Mouse (Mus musculus): ENCODE measurements around the gene Fgr.
"Not testable (repeated sequence)": the region's sequence is repeated elsewhere in the genome, so short reads cannot be mapped to it uniquely, and the experiment has no call there.

The Fgr gene

DNA sequence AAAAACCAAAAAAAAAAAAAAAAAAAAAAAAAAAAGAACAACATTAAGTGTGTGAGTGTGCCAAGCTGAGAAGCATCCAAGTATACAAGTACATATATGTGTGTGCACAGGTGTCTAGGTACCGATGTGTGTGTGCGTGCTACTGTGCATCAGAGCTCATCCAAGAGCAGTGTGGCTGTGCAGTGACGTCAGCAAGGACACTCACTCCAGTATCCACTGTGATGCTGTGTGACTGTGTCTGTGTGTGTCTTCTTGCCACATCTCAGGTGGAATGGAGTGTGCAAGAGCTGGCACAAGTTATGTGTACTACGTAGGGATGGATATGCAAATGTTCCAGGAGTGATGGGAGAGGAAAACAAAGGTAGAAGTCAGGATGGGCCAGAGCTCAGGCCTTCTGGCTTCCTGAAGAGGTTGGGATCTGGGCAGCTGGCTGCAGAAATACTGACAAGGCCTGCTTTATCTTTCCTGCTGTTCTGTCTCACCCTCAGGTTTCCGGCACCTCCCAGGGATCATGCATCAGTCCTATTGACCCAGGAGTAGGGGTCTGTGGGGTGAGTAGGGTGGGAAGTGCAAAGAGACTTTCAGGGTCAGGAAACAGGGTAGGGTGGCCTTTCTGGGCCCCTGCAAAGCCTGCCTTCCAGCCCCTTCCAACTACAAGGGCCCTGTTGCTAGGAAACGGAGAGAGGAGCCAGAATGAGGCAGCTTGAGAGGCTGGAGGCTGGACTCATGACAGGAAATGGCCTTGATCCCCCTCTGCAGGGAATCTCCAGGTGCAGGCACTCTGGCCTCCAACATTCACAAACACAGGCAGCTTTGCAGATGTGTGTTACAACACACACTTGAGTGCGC lies 10.0 kb downstream of the Fgr start:
- DNase-seq (ENCODE audit: low spot score), result peak; percentile 51

DNA sequence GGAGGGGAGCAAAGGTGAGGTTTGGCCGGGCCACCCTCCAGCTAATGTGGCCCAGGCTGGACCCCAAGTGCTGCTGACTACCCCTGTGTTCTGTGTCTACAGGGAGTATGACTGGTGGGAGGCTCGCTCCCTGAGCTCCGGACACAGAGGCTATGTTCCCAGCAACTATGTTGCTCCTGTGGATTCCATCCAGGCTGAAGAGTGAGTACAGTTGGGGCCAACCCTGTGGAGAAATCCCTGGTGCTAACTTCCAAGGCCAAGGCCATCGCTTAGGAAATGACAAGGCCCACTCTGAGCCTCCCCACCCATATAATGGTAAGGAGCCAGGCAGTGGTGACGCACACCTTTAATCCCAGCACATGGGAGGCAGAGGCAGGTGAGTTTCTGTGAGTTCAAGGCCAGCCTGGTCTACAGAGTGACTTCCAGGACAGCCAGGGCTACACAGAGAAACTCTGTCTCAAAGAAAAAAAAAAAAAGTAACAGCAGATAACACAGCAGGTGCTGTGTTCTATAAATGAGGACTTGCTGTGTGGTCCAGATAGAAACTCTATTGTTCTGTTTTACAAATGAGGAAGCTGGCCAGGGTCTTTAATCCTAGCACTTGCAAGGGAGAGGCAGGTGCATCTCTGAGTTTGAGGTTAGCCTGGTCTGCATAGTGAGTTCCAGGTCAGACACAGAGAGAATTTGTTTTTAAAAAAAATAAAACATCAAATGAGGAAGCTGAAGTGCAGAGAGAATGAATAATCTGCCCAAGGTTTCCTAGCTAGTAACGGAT lies 14.9 kb downstream of the Fgr start:
- DNase-seq (ENCODE audit: low spot score), result peak; percentile 46

DNA sequence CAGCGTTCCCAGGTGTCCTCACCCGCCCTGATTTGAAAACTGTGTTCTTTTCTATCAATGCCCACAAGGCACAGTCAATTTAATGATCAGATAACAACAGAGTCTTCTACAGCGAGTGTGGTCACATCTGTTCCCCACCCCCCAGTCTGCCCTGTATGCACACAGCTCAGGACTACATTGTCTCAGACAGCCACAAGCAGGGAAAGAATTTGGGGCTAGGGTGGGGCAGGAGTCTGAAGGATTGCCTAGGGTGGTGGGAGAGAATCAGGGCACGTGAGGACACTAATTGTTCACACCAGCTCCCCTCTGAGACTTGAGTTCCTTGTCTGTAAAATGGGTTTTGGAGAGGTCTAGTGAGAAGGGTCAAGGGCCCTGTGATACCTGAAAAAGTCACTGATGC lies 19.7 kb downstream of the Fgr start:
- DNase-seq (ENCODE audit: low spot score), result no peak

DNA sequence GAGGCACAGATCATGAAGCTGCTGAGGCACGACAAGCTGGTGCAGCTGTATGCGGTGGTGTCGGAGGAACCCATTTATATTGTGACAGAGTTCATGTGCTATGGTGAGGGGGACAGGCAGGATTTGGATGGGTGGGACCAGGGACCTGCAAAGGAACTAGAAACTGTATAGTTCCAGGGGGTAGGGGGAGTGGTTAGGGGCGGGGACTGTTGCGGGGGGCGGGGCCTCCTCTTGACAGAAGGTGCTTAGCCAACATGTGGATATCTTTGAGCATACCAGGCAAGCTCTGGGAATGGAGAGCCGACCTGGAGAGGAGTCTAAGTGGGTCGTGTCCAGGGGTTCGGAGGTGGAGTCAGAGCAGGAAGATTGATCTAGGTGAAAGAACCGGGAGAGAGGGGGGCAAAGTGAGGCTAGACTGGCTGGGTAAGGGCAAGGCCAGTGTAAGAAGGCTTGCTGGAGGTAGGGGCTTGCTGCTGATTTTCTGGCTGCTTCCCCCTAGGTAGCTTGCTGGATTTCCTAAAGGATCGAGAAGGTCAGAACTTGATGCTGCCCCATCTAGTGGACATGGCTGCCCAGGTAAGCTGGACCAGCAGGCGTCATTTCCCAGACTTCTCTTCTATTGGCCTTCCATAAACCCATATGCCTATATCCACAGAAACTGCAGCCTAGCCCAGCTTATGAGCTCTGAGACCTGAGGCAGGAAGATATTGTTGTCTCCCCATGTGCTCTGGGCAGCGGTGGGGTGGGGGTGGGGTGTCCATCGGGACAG lies 23.8 kb downstream of the Fgr start:
- DNase-seq (ENCODE audit: low spot score), result no peak

GRCm38 (mm10) chr4:133002896-133003295 lies 29.0 kb downstream of the Fgr start:
- peak; percentile 80 for DNase-seq (ENCODE audit: low spot score)

GRCm38 (mm10) chr4:133003316-133004018 lies 29.6 kb downstream of the Fgr start:
- peak; percentile 35 for DNase-seq (ENCODE audit: low spot score)

DNA sequence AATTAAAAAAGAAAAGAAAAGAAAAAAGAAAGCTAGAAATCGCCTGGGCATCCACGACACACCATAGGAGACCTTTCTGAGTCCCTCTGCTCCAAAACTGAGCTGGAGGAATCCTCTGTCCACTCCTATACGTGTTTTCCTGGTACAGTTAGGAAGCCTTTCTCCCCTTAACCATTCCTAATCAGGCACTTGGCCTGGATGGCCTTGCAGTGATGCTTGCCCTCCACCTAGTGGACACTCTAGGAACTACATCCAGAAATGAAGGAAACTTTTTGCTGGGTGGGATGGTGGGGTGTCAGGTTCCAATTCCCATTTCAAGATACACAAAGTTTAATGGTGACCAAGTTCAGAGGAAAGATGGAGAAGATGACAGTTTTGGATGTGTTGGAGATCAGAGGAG lies 31.3 kb downstream of the Fgr start:
- peak; percentile 84 for DNase-seq (ENCODE audit: low spot score)

DNA sequence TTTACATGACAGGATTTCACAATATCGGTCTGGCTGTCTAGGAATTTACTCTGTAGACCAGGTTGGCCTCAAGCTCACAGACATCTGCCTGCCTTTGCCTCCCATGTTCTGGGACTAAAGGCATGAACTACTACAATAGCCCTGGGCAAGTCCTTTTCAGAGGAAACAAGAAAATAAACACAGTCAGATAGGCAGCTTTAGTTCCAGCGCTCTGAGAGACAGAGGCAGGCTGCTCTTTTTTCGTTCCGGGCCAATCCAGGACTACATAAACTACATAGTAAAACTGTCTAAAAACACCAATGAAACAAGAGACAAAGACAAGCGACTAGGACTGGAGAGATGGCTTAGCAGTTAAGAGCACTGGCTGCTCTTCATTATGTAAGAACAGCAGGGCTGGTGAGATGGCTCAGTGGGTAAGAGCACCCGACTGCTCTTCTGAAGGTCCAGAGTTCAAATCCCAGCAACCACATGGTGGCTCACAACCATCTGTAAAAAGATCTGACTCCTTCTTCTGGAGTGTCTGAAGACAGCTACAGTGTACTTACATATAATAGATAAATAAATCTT lies 32.1 kb downstream of the Fgr start:
- DNase-seq (ENCODE audit: low spot score), result not testable (repeated sequence)

DNA sequence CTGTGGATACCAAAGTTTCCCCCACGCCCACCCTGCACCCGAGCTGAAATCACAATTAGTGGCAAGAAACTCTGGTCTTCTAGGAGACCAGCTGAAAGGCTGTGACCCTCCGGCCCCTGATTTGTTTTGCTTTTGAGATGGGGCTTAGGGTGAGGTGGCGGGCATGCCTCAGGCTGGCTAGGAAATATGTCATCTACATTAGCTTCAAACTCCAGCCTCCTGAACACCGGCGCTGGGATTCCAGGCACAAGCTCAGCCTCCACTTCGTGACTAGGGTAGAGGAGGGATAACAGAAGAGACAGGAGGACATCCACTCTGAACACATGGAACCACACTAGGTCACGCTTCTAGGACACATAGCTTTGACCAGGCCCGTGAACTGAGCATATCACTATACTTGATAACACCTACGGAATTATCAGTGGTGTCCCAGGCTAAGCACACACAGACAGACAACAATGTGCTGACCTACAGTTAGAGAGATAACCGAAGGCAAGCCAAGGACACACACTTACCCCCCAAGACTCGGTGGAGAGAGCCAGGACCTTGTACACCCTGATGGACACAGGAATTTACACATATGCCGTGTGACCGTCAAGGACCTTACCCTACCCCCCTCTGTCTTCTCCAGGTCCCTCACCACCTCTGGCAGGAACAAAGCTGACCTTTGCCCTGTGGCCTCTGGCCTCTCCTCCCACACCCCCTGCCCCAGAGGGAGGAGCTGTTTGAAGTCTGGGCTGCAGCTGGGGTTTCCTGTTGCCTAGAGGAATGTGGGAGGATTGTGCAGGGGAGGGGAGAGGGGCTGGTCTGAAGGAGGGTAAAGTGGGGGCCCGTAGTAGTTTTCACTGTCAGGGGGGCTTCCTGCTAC lies 33.9 kb downstream of the Fgr start:
- DNase-seq (ENCODE audit: low spot score), result peak; percentile 74

GRCm38 (mm10) chr4:133009131-133009530 lies 35.2 kb downstream of the Fgr start:
- peak; percentile 77 for DNase-seq (ENCODE audit: low spot score)

- no peak for DNase-seq (ENCODE audit: low spot score)
These were observed 35.8 kb downstream of the Fgr start for GRCm38 (mm10) chr4:133009676-133010075.

GRCm38 (mm10) chr4:133010611-133011010 lies 36.7 kb downstream of the Fgr start:
- peak; percentile 71 for DNase-seq (ENCODE audit: low spot score)

- DNase-seq (ENCODE audit: low spot score), result peak; percentile 94
These were observed 37.3 kb downstream of the Fgr start, which contains the start of gene Ahdc1 for GRCm38 (mm10) chr4:133011028-133011820. Ahdc1 (plus strand) TSS chr4:133011260.

DNA sequence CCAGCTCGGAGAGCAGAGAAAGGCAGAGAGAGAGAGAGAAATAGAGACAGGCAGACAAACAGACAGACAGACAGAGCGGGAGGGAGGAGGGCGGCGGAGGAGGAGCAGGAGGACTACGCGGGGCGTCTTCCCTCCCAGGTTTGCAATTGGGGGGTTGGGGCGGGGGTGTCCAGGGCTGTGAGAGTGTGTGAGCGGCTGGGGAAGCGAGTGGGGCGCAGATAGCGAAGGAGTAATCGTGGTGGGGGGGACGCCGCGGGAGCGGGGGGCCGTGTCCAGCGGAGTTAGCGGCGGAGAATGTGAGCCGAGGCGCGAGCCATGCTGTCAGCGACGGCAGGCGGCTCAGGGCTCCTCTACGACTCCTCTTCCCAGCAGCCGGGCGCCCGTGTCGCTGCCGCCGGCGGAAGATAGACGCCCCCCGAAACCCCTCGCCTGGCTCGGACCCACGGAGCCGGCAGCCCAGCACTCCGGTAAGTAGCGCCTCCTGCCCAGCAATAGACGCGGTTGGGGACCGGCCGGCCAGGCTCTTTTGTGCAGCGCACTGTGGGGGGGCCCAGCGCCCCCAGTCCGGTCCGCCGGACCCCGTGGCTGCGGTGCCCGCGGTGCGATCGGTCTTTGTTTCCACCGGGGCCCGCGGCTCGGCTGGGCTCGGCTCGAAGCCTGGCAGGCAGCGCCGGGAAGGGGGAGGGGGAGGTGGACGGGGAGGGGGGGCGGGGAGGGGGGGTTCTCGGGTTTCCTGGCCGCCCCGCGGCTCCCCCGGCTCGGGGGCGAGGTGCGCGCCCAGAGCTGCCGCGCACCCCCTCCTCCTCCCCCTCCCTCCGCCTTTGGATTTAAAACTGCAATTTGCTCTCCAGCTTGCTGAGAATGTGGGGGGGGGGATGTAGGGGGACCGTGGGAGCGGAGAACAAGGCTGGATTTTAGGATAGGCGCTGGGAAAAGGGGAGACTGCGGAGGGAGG lies 38.2 kb downstream of the Fgr start:
- peak; percentile 81 for DNase-seq (ENCODE audit: low spot score)

DNA sequence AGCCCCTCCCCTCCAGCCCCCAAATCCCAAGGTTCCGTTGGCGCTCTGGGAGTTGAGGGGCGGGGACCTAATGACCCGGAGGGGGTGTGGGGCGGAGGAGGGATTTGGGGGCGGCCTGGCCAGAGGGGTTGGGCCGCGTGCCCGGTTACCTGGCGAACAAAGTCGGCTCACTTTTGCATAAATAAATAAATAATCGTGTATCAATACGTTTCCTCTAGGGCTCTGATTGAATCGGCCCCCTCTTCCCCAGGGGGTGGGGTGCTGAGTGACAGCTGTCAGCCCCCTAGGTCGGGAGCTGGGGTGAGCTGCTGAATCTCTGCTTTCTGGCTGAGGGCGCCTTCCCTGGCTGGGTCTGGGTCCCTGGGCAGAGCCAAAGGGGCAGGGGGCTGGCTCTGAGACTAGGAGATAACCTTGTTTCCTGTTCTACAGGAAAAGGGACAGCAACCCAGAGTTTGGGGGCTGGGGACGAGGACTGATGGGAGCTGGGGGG lies 38.9 kb downstream of the Fgr start:
- DNase-seq (ENCODE audit: low spot score), result peak; percentile 76

DNA sequence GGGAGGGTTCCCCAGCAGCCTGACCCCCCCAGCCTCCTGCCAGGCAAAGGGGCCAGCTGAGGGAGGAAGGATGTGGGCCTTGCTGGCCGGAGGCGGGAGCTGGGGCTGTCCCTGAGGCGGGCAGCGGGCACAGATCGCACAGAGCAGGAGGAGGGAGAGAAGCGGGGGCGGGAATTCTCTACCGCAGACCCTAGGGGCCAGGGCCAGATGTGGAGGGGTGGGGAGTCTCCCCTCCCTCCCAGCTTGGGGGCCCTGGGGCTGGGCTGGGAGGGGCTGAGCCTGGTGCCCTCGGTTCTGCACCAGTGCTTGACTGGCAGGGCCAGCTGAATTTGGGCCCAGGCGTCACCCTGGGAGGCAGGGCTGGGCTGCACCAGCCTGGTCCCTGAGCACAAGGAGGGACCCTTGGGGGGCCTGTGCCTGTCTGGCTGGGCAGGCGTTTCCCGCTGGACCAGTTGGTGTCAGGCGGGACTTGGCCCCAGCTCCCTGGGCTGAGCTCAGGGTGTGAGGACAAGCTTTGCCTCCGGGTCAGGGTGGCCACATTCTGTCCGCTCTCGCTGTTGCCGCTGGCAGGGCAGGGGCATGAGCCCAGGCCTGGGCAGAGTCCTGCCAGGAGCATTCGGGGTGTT lies 39.5 kb downstream of the Fgr start:
- DNase-seq (ENCODE audit: low spot score), result peak; percentile 65

GRCm38 (mm10) chr4:133014088-133014487 lies 40.2 kb downstream of the Fgr start:
- peak; percentile 56 for DNase-seq (ENCODE audit: low spot score)

Measured in testis, postnatal 10 days (tissue).